Comparison of ENCODE assay signal across 24 mouse cellular contexts in genomic region chr6:8754486-8754885, GRCm38 (mm10). TPM values are rescaled to one million over a fixed set of nuclear protein-coding genes. Genes with fewer than 3 reads are reported as not detected.
DNase-seq lines count a peak whose midpoint lies in the region; ATAC-seq and TF ChIP-seq lines count a peak whose summit lies in the region.
"Had no signal": no experiment of that assay in that cellular context is flagged by ENCODE, and none has a peak within 500 bp of the region (broad histone marks: within the 10 kb centered on the region; RNA-seq: fewer than 3 reads in every experiment).

No protein-coding gene starts in this region.

- TF ChIP-seq EP300 in liver, embryonic 14.5 days (IDR thresholded peaks at IDR 0.05; ENCODE audit: low read depth), result peak; percentile 53
- 0 out of 2 replicates have a peak, but pooled peaks have one; percentile 20 for TF ChIP-seq EP300 in liver, postnatal 0 days (IDR thresholded peaks at IDR 0.05; ENCODE audit: low read depth)

- H3K27ac ChIP-seq in liver, embryonic 11.5 days (ENCODE audit: low read depth, low read length), result no peak overlapping the region
- H3K27ac ChIP-seq in liver, embryonic 14.5 days, result no peak overlapping the region
- no peak overlapping the region for H3K27ac ChIP-seq in liver, postnatal 0 days (ENCODE audit: low read depth)
- H3K27ac ChIP-seq: gastrocnemius, adult 2 months; hindbrain, embryonic 14.5 days; hindbrain, postnatal 0 days had no signal

- H3K36me3 ChIP-seq in liver, embryonic 11.5 days (ENCODE audit: control insufficient read depth, insufficient read depth, low read length), result no peaks in the 10 kb centered on the region
- H3K36me3 ChIP-seq in liver, embryonic 14.5 days (replicated peaks; ENCODE audit: control insufficient read depth, insufficient read depth, low read depth), result no peaks in the 10 kb centered on the region
- no peaks in the 10 kb centered on the region for H3K36me3 ChIP-seq in liver, postnatal 0 days (replicated peaks; ENCODE audit: insufficient read depth, low read length)
- H3K36me3 ChIP-seq: heart, embryonic 10.5 days; heart, embryonic 13.5 days had no signal

- no peak overlapping the region for H3K4me3 ChIP-seq in liver, embryonic 11.5 days (ENCODE audit: low read depth, low read length)
- no peak overlapping the region for H3K4me3 ChIP-seq in liver, embryonic 14.5 days (ENCODE audit: insufficient read depth in 1 of 2, low read depth in 2 of 2, low read length in 2 of 2)
- no peak overlapping the region for H3K4me3 ChIP-seq in liver, postnatal 0 days (ENCODE audit: low read depth, low read length)
- H3K4me3 ChIP-seq: gastrocnemius, adult 2 months; heart, embryonic 10.5 days; heart, embryonic 13.5 days had no signal

- no peaks in the 10 kb centered on the region for H3K9me3 ChIP-seq in liver, embryonic 11.5 days (ENCODE audit: control insufficient read depth, low read length)
- no peaks in the 10 kb centered on the region for H3K9me3 ChIP-seq in liver, embryonic 14.5 days (ENCODE audit: control insufficient read depth, low read length)
- no peaks in the 10 kb centered on the region for H3K9me3 ChIP-seq in liver, postnatal 0 days (ENCODE audit: low read length)
- H3K9me3 ChIP-seq: heart, embryonic 10.5 days; heart, embryonic 13.5 days had no signal

- H3K4me2 ChIP-seq in liver, embryonic 11.5 days, result no peak overlapping the region
- peak overlapping the region; percentile 11; the same call in 1 of the 2 replicates for H3K4me2 ChIP-seq in liver, embryonic 14.5 days (ENCODE audit: low read depth)
- H3K4me2 ChIP-seq in liver, postnatal 0 days (ENCODE audit: low read depth, low read length), result no peak overlapping the region
- H3K4me2 ChIP-seq: heart, embryonic 13.5 days; hindbrain, embryonic 14.5 days had no signal

- no peaks in the 10 kb centered on the region for H3K27me3 ChIP-seq in liver, embryonic 11.5 days (replicated peaks; ENCODE audit: control insufficient read depth, insufficient read depth, low read length)
- no peaks in the 10 kb centered on the region for H3K27me3 ChIP-seq in liver, embryonic 14.5 days (ENCODE audit: control insufficient read depth, insufficient read depth, low read length)
- H3K27me3 ChIP-seq in liver, postnatal 0 days (ENCODE audit: insufficient read depth, low read length), result no peaks in the 10 kb centered on the region
- H3K27me3 ChIP-seq: heart, embryonic 13.5 days had no signal

- peak; percentile 66 for DNase-seq in heart, adult 11 months
- DNase-seq in heart, adult 9 months (ENCODE audit: low spot score in 2 of 2), result no peak
- no peak for DNase-seq in liver, embryonic 11.5 days (ENCODE audit: low spot score)
- no peak for DNase-seq in liver, embryonic 14.5 days (ENCODE audit: low read depth in 3 of 3, low spot score in 3 of 3)
- DNase-seq in liver, postnatal 0 days, result no peak
- DNase-seq in left cerebral cortex, adult 9 months (ENCODE audit: low spot score in 2 of 2), result no peak
- no peak for DNase-seq in testis, postnatal 10 days (ENCODE audit: low spot score)
- DNase-seq in adrenal gland, postnatal 25 days, result no peak
- DNase-seq: adrenal gland, adult 8-10 months; cerebellum, adult 11-12 months; cerebellum, adult 8-10 months; cerebellum, postnatal 14 days; forebrain, postnatal 0 days; gastrocnemius, adult 2 months; gastrocnemius, postnatal 14 days; heart, adult 18-20 months; heart, postnatal 14 days; heart, postnatal 4 days had no signal

- 71% methylated on average over 5 of the region's 5 CpGs for WGBS in liver, embryonic 11.5 days
- WGBS in liver, embryonic 14.5 days (ENCODE audit: insufficient replicate concordance), result 40% methylated on average over 5 of the region's 5 CpGs
- 73% methylated on average over 5 of the region's 5 CpGs for WGBS in liver, postnatal 0 days (ENCODE audit: insufficient replicate concordance)

- ATAC-seq in liver, embryonic 11.5 days (replicated peaks; ENCODE audit: low FRiP score), result peak; percentile 46
- ATAC-seq in liver, embryonic 14.5 days (ENCODE audit: insufficient read depth), result peak; percentile 40; the same call in 1 of the 2 replicates
- ATAC-seq in liver, postnatal 0 days, result no peak
- ATAC-seq: activated CD4-positive, CD25-positive, alpha-beta regulatory T cell, adult 4 months; forebrain, embryonic 14.5 days; forebrain, postnatal 0 days; hindbrain, postnatal 0 days had no signal

- no peak for TF ChIP-seq CTCF in liver, embryonic 14.5 days (IDR thresholded peaks at IDR 0.05; ENCODE audit: low read depth)
- no peak for TF ChIP-seq CTCF in liver, postnatal 0 days (IDR thresholded peaks at IDR 0.05; ENCODE audit: low read depth)

- peaks cover 7% of the 10 kb centered on the region for H3K4me1 ChIP-seq in liver, embryonic 11.5 days (replicated peaks; ENCODE audit: control insufficient read depth, insufficient read depth, low read length)
- peaks cover 13% of the 10 kb centered on the region in 2 experiments for H3K4me1 ChIP-seq in liver, embryonic 14.5 days (replicated peaks; ENCODE audit: control insufficient read depth in 2 of 2, insufficient read depth in 2 of 2, low read length in 1 of 2)
- peaks cover 14% of the 10 kb centered on the region for H3K4me1 ChIP-seq in liver, postnatal 0 days (ENCODE audit: insufficient read depth)

- H3K9ac ChIP-seq in liver, embryonic 11.5 days (ENCODE audit: low read depth, low read length), result no peak overlapping the region
- no peak overlapping the region; the same call in 1 of the 2 replicates for H3K9ac ChIP-seq in liver, embryonic 14.5 days (replicated peaks)
- no peak overlapping the region for H3K9ac ChIP-seq in liver, postnatal 0 days (replicated peaks)
- H3K9ac ChIP-seq: forebrain, postnatal 0 days; heart, embryonic 13.5 days; hindbrain, embryonic 14.5 days had no signal

RNA-seq across cellular contexts. Expression of gene Ica1, which starts 23.8 kb away (rescaled TPM):
- polyA plus RNA-seq in liver, embryonic 11.5 days (2014; fragmentation: Nextera tagmentation; extraction: Ambion mirVana), result 13.2 and 14.5 TPM in 2 replicates
- 1.0 and 1.9 TPM in 2 replicates for polyA plus RNA-seq in liver, embryonic 14.5 days (2012; rRNA removed)
- 5.0 and 5.5 TPM in 2 replicates for polyA plus RNA-seq in liver, embryonic 14.5 days (2014; fragmentation: Nextera tagmentation; extraction: Ambion mirVana)
- polyA plus RNA-seq in liver, postnatal 0 days (2015; fragmentation: Nextera tagmentation; extraction: Ambion mirVana), result 6.1 and 6.9 TPM in 2 replicates
- 40.9 and 45.0 TPM in 2 replicates for total RNA-seq in adrenal gland, postnatal 25 days (2021)
